Mouse (Mus musculus): Measurements from ENCODE around the gene Cwc25.

The Cwc25 gene

GRCm38 (mm10) chr11:97701581-97702392 is 64.6 kb downstream of the Cwc25 start:
- intact Hi-C loops (cut with DNase I): loop anchor here (5.0 kb wide), 1 partner anchor 41 kb away; the partner anchor contains the start of gene Pip4k2b

DNA sequence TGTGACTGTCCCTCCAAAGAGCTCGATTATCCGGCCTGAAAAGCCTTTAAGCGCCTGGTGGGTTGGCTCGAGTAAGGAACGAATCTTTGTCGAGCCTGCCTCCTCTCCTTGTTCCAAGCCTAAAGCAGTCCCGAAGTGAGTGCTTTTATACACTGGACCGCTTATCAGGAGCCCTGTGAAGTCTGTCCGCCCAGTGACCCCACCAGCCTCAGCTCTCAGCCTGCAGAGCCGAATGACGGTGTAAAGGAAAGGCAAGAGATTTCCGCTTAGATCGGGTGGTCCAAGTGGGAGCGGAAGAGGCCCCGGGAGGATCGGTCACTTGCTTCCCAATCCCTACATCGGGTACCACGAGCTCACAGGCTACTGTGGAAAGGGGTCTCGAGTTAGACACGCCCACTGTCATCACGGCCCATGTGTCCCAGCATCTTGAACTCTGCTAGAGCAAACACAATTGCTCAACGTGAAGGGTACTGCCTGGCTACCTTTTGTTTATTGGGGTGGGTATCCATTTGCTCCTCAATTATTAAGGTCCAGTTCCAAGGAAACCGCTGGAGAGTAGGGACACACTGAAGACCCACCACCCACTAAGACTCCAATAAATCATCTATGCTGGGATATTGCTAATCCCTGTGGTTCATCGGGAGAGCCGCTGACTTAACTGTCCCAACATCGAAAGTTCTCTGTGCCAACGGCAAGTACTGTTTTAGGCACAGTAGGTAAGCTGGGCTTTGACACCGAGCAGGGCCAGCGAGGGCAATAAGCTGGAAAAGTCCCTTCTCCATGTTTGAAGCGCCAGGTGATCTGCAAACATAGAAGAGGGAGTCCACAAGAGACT is 65.4 kb downstream of the Cwc25 start:
- intact Hi-C loops (cut with DNase I): loop anchor here (5.0 kb wide), 1 partner anchor 41 kb away; the partner anchor contains the start of gene Pip4k2b

- intact Hi-C loops (cut with DNase I): loop anchor here (5.0 kb wide), 1 partner anchor 42 kb away; the partner anchor contains the start of gene Pip4k2b
Measured at GRCm38 (mm10) chr11:97700003-97700745, 66.2 kb downstream of the Cwc25 start, which contains the start of gene Pcgf2. Pcgf2 (minus strand) TSS chr11:97700497.

GRCm38 (mm10) chr11:97699626-97700002 is 66.7 kb downstream of the Cwc25 start:
- intact Hi-C loops (cut with DNase I): loop anchor here (5.0 kb wide), 1 partner anchor 43 kb away; the partner anchor contains the start of gene Pip4k2b

DNA sequence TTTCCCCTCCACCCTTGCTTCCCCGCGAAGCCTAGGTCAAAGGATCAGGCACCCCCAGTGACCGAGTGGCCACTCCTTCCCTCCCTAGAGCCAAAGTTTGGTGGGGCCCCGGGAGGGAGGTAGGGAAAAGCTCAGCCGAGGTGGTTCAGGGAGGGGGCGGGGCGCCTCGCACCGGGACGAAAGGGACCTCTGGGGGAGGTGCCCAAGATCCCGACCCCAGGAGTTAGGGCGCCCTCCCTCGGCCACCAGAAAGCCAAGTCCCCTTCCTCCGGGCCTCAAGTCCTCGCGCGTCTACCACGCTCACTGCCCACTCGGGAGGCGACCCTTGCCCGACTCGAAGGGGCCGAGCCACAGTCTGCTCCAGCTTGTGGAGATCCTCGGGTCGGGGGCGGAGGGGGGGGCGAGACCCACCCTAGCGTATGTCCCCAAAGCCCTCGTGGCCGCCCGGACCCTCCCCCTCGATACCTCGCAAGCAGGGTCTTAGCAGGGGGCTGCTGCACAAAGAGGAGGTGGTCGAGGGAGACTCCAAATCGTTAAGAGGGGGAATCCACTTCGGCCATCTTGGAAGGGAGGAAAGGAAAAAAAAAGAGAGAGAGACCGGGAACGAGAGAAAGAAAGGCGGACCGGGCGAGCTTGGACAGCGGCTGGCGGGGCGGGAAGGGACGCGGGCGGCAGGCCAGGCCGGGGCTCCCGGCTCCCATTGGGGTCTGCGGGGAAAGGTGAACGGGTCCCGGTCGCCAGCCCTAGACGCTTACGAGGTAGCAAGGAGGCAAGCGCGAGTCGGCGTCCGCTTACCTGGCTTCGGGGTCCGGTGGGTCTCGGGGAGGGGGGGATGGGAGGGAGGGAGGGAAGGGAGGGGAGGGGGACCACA is 67.4 kb downstream of the Cwc25 start:
- intact Hi-C loops (cut with DNase I): no loop called here

GRCm38 (mm10) chr11:97697891-97698529 is 68.3 kb downstream of the Cwc25 start:
- intact Hi-C loops (cut with DNase I): no loop called here

DNA sequence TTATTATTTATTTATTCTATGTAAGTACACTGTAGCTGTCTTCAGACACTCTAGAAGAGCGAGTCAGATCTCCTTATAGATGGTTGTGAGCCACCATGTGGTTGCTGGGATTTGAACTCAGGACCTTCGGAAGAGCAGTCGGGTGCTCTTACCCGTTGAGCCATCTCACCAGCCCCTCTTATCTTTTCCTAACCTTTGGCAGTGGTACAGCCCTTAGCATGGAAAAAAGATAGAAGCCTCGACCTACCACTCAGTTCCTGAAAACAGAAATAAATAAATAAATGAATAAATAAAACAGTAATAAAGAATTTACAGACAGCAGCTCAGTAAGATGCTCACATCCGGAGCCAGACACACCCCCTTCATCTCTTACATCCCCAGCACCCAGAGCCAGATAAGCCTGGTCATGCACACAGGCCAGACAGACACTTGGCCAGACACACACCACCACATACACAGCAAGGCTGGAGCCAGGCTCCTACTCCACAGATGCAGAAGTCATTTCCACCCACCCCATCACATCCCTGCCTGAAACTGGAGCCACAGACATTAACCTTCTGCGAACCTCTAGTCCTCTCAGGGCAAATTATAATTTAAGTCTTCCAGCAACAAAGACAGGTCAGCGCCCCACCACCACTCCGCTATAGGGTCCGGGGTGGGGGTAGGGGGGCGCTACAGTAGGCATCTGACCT is 69.0 kb downstream of the Cwc25 start:
- intact Hi-C loops (cut with DNase I): no loop called here

GRCm38 (mm10) chr11:97696669-97697068 is 69.7 kb downstream of the Cwc25 start:
- intact Hi-C loops (cut with DNase I): no loop called here

GRCm38 (mm10) chr11:97695712-97696401 is 70.5 kb downstream of the Cwc25 start:
- intact Hi-C loops (cut with DNase I): no loop called here

Small RNA genes lying within 50 kb of the gene (microRNA-seq; reads per million reads assigned to microRNA genes)
- 0 to 0.74 reads per million in 2 experiments for gene Mir8102
